Mouse (Mus musculus): Measurements from ENCODE around the gene Pigr. TPM values are rescaled to one million over a fixed set of nuclear protein-coding genes. Genes with fewer than 3 reads are reported as not detected.

Gene Pigr
- polyA plus RNA-seq, 1 experiment from 2014 or later = not detected

DNA sequence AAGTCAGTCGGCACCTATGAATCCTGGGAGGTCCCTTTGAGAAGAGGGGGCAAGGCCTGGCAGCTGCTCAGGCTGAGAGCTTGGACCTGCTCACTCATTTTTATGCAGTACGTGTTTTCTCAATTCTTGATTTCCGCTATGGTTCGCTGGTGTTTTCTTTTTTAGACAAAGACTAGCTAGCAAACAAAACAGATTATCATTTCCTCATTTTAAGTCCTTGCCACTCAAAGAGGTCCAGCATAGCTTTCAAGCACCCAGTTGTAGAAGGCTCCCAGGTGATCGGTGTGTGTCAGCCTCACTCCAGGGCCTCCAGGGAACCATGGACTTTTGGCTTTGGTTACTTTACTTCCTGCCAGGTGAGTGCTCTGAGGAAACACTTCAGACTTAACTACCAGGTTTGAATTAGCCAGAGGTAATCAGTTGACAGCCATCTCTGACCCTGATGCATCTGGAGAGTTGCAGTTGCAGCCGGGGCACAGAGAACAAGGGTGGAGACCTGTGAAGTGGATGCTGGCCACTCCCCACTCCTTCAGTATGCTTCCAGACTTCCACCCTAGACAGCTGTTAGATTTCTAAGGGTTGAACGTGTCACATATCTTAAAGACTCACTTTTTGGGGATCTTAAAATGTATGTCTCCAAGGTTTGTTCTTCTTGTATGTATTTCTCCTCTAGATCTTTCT, 39.2 kb downstream of the Pigr start, which contains the start of gene Fcmr:
Fcmr (plus strand) TSS at position 129 of the 681 bp plus-strand sequence.
- no peak within 1 kb of the TSS for H3K4me3 ChIP-seq
- H3K27ac ChIP-seq (replicated peaks) = no peak within 1 kb of the TSS
- H3K36me3 ChIP-seq = no peaks in the 10 kb centered on the region
- H3K27me3 ChIP-seq = no peaks in the 10 kb centered on the region
- H3K4me2 ChIP-seq = no peak within 1 kb of the TSS
- no peaks in the 10 kb centered on the region for H3K9me3 ChIP-seq
- no peak for ATAC-seq (ENCODE audit: low FRiP score, low read depth)
- H3K9ac ChIP-seq = no peak within 1 kb of the TSS
- H3K4me1 ChIP-seq (replicated peaks) = no peaks in the 10 kb centered on the region
- 78% methylated on average over 7 of the region's 7 CpGs for WGBS

DNA sequence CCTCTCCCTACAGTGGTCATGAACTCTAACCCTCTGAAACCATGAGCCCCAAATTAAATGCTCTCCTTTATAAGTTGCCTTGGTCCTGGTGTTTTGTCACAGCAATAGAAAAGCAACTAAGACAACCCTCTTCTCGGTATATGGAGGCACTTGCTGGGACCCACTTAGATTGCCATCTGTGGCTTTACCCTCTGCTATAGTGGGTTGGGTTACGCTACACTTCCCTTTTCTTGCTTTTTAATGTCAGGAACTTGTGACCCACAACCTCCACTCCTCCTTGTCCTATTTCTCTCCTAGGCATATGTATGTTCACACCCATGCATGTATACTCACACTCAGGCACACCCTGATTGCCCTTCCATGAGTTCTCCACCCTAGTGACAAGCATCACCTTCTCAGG, 46.4 kb downstream of the Pigr start:
- H3K9ac ChIP-seq = no peak overlapping the region
- H3K4me3 ChIP-seq = no peak overlapping the region
- no peaks in the 10 kb centered on the region for H3K27me3 ChIP-seq
- H3K4me1 ChIP-seq (replicated peaks) = no peaks in the 10 kb centered on the region
- H3K4me2 ChIP-seq = no peak overlapping the region
- no peaks in the 10 kb centered on the region for H3K9me3 ChIP-seq
- 95% methylated on average over 2 of the region's 2 CpGs for WGBS
- H3K36me3 ChIP-seq = no peaks in the 10 kb centered on the region
- ATAC-seq (ENCODE audit: low FRiP score, low read depth) = no peak
- no peak overlapping the region for H3K27ac ChIP-seq (replicated peaks)

DNA sequence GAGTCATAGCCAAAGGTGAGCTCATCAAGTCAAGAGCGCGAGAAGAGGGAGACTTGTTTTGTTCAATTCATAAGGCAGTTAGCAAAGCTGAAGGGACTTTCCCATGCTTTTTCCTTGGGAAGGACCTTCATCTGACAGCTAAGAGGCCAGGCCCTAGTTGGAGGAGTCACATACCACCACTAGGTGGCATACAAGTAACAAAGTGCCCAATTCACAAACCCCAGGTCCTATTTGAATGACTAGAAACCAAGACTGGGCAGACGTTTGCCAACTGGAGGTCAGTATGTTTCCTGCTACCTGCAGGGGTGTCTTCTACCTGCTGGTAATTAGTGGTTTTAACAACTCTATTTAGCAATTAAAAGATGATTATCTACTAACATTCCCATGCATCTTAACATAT, 48.7 kb downstream of the Pigr start:
- peak; percentile 49; the same call in 1 of the 2 replicates for ATAC-seq (ENCODE audit: low FRiP score, low read depth)
- no peaks in the 10 kb centered on the region for H3K4me1 ChIP-seq (replicated peaks)
- H3K4me2 ChIP-seq = no peak overlapping the region
- 46% methylated on average over 3 of the region's 3 CpGs for WGBS
- no peaks in the 10 kb centered on the region for H3K9me3 ChIP-seq
- H3K27me3 ChIP-seq = peaks cover 4% of the 10 kb centered on the region
- H3K27ac ChIP-seq (replicated peaks) = no peak overlapping the region
- H3K36me3 ChIP-seq = no peaks in the 10 kb centered on the region
- no peak overlapping the region for H3K4me3 ChIP-seq
- H3K9ac ChIP-seq = no peak overlapping the region

DNA sequence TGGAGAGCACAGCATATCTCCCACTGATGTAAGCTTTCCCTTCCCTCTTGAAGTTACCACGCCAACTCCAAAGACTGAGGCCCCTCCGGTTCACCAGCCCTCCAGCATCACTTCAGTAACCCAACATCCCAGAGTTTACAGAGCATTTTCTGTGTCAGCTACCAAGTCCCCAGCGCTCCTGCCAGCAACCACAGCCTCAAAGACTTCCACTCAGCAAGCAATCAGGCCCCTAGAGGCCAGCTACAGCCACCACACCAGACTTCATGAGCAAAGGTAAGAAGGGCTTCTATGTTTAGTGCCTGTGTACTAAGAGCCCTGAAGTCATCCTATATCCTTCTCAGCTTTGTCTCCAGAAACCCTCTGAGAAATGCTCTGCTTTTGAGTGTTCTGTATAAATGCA, 49.4 kb downstream of the Pigr start:
- Histone ChIP-seq H3K27me3 (peaks cover 4% of the 10 kb centered on the region), H3K36me3 (no peaks in the 10 kb centered on the region), H3K4me3 (no peak overlapping the region), H3K27ac (replicated peaks) (no peak overlapping the region), H3K9ac (no peak overlapping the region), H3K4me1 (replicated peaks) (no peaks in the 10 kb centered on the region), H3K4me2 (no peak overlapping the region), H3K9me3 (no peaks in the 10 kb centered on the region)
- WGBS = 80% methylated on average over 3 of the region's 3 CpGs
- ATAC-seq (ENCODE audit: low FRiP score, low read depth) = no peak

DNA sequence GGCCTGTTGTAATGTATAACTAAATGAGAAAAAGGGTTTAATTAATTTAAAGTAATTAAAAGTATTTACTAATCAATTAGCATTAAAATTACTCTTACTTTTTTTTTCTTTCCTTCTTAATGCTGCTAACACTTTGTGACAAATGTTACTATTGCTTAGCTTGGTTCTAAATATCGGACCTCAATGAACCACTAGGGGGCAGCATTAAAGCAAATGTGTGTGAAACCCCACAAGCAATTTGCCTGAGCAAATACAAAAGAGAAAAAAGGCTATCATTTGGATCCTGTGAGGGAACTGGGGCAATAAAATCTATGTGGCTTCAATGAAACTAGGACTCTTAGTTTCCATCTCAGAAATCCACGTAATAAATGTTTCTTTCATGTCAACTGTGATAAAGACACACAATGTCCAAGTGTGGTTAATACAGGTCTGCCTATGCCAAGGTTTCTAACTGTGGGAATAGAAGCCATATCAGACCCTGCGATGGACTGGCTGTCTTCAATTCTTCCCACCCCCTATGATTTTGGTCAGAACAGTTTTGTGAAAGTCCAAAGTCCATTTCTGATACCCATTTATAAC, 50.5 kb downstream of the Pigr start:
- H3K4me1 ChIP-seq (replicated peaks) = no peaks in the 10 kb centered on the region
- H3K27me3 ChIP-seq = peaks cover 4% of the 10 kb centered on the region
- no peak overlapping the region for H3K27ac ChIP-seq (replicated peaks)
- H3K9ac ChIP-seq = no peak overlapping the region
- ATAC-seq (ENCODE audit: low FRiP score, low read depth) = no peak
- H3K9me3 ChIP-seq = no peaks in the 10 kb centered on the region
- H3K36me3 ChIP-seq = no peaks in the 10 kb centered on the region
- no peak overlapping the region for H3K4me3 ChIP-seq
- H3K4me2 ChIP-seq = no peak overlapping the region
- 17% methylated on average over 3 of the region's 3 CpGs for WGBS

DNA sequence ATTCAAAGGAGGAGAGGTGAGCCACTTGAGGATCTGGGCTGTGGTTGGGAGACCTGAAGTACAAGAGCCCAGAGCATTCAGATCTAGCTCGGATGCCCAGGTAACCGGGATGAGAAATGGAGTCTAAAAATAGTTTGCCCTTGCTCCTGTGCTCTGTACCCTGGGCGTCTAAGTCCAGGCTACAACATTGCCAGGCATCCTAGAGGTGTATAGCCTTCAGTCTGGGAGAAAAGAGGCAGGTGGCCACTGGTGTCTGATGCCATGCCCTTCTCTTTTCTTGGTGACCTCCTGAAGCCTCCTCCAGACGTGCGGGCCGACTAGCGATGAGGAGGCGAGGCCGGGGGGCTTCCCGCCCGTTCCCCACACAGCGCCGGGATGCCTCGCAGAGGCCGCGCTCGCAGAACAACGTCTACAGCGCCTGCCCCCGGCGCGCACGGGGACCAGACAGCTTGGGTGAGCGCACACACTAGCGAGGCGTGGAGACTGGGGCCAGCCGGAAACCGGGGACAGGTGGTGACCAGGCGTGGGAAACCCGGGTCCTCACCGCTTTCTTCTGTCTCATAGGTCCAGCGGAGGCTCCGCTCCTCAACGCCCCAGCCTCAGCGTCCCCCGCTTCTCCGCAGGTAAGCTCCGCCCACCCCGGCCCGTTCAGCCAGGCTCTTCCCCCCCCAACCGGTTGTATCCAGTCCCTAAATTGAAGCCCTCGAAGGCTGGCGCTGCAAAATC, 51.6 kb downstream of the Pigr start:
- H3K4me3 ChIP-seq = peak overlapping the region; percentile 43

DNA sequence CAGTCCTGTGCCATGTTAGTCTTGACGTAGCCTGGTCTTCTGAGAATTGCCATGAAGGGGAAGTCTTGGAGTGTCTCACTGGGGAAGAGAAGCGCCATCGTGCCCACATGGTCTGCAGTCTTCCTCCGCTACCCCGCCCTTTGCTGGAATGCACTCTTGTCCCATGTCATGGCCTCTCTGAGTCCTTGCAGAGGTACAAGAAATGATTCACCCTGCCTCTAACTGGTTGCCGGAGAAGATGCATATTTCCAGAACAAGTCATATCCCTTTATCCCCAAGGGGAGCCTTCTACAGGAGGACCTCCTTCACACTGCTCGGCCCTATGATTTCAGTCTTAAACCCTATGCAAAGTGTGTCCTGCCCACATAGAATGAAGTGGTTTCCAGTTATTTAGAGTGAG, 53.4 kb downstream of the Pigr start:
- no peaks in the 10 kb centered on the region for H3K9me3 ChIP-seq
- no peak overlapping the region for H3K27ac ChIP-seq (replicated peaks)
- no peaks in the 10 kb centered on the region for H3K4me1 ChIP-seq (replicated peaks)
- WGBS = 94% methylated on average over 7 of the region's 7 CpGs
- H3K9ac ChIP-seq = no peak overlapping the region
- H3K4me2 ChIP-seq = no peak overlapping the region
- ATAC-seq (ENCODE audit: low FRiP score, low read depth) = no peak
- H3K27me3 ChIP-seq = peaks cover 4% of the 10 kb centered on the region
- H3K36me3 ChIP-seq = no peaks in the 10 kb centered on the region
- H3K4me3 ChIP-seq = no peak overlapping the region

More for the DNA sequence above, 51.6 kb downstream of the Pigr start:
- peak overlapping the region; percentile 46 for H3K9ac ChIP-seq
- no peaks in the 10 kb centered on the region for H3K4me1 ChIP-seq (replicated peaks)
- H3K36me3 ChIP-seq = no peaks in the 10 kb centered on the region
- H3K9me3 ChIP-seq = no peaks in the 10 kb centered on the region
- H3K27ac ChIP-seq (replicated peaks) = no peak overlapping the region
- H3K27me3 ChIP-seq = peaks cover 4% of the 10 kb centered on the region
- ATAC-seq (ENCODE audit: low FRiP score, low read depth) = peak; percentile 82
- peak overlapping the region; percentile 80 for H3K4me2 ChIP-seq
- 3% methylated on average over 43 of the region's 43 CpGs for WGBS

DNA sequence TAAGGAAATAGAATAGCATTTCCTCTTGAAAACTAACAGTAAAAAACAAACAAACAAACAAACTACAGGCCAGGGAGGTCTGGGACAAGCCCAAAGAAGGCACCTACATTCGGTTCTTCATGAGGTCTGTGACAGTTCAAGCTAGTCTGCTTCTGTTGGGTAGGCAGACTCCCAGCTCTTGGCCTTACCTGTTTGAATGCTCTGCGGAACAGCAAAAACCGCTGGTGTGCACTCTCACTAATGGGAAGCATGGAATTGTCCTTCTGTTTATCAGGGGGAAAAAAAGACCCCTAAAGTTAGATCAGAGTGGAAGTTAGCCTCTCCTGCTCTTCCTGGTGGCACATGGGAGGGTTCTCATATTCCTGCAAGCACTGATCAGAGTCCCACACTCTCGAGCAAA, 56.7 kb downstream of the Pigr start:
- peaks cover 4% of the 10 kb centered on the region for H3K27me3 ChIP-seq
- no peak overlapping the region for H3K9ac ChIP-seq
- no peak for ATAC-seq (ENCODE audit: low FRiP score, low read depth)
- no peaks in the 10 kb centered on the region for H3K4me1 ChIP-seq (replicated peaks)
- 91% methylated on average over 4 of the region's 4 CpGs for WGBS
- no peak overlapping the region for H3K4me3 ChIP-seq
- no peak overlapping the region for H3K27ac ChIP-seq (replicated peaks)
- no peaks in the 10 kb centered on the region for H3K36me3 ChIP-seq
- H3K9me3 ChIP-seq = no peaks in the 10 kb centered on the region
- H3K4me2 ChIP-seq = no peak overlapping the region

DNA sequence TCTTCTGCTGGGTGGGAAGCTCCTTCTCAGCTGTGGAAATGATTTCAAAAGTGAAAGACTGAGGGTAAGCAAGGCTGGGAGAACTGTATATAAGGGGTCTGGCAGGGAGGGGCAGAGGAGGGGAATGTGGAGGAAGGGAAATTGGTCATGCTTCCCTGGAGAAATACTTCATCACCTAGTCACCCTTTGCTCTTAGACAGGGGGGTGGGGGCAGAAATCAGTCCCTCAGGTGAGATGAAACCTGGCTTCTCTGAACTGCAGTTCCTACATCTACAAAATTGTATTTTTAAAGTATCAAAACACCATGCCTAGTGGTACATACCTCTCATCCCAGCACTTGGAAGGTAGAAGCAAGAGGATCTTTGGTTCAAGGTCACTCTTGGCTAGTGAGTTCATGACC, 60.9 kb downstream of the Pigr start, which contains the start of gene Il24:
Il24 (minus strand) TSS at position 101 of the 400 bp plus-strand sequence.
- ATAC-seq (ENCODE audit: low FRiP score, low read depth) = no peak
- Histone ChIP-seq H3K36me3 (no peaks in the 10 kb centered on the region), H3K27me3 (no peaks in the 10 kb centered on the region), H3K4me2 (no peak within 1 kb of the TSS), H3K9me3 (no peaks in the 10 kb centered on the region), H3K4me3 (no peak within 1 kb of the TSS), H3K9ac (no peak within 1 kb of the TSS), H3K4me1 (replicated peaks) (no peaks in the 10 kb centered on the region), H3K27ac (replicated peaks) (no peak within 1 kb of the TSS)

DNA sequence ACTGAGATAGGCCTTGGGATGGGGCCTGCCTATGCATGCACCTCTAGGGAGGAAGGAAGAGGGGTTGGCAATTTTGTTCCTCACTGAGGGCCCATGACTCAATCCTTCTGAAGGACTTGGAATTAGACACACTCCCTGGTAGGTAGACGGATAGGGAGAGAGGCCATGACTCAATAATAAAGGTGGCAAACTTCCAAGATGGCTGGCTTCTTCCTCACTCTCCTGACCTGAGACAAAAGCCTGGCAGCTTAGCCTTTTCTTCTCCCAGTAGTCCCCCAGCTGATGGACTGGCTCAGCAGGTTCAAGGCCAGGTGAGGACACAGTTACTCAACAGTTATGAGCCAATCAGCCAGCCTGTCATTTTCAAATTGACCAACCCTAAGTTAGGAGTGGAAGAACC, 66.0 kb downstream of the Pigr start:
- Histone ChIP-seq H3K27me3 (no peaks in the 10 kb centered on the region), H3K27ac (replicated peaks) (no peak overlapping the region), H3K4me1 (replicated peaks) (no peaks in the 10 kb centered on the region), H3K9ac (no peak overlapping the region), H3K9me3 (no peaks in the 10 kb centered on the region), H3K4me3 (no peak overlapping the region), H3K4me2 (no peak overlapping the region), H3K36me3 (no peaks in the 10 kb centered on the region)
- no peak for ATAC-seq (ENCODE audit: low FRiP score, low read depth)
- WGBS = 65% methylated on average over 1 of the region's 1 CpGs

DNA sequence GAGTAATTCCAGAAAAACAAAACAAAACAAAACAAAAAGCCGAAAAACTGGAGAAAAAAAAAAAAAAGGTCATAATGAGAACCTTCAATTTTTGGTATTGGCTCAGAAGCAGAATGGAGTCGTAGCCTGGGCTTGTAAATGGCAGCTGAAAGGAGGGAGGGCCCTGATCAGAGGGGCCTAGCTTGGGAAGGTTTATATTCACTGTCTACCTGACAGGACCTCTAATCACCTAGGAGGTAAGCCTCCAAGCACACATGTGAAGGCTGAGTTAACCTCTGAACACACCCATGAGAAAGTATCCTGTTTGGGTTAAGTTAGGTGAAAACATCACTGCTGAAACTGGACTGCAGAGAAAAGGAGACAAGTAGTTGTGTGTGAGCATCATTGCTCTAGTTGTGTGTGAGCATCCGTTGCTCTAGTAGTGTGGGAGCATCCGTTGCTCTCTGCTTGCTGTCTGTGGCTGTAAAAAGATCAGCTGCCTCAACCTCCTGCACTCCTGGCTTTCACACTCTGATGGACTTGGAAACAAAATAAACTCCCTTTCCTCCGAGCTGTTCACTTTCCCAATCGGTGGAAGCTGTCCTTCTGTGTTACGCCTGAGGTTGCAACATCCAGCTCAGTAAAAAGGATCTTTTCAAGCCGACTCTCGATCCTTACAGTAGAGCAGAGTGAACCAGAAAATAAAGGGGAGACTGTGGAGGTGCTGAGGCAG, 67.0 kb downstream of the Pigr start:
- H3K4me2 ChIP-seq = no peak overlapping the region
- no peak overlapping the region for H3K27ac ChIP-seq (replicated peaks)
- no peaks in the 10 kb centered on the region for H3K4me1 ChIP-seq (replicated peaks)
- no peaks in the 10 kb centered on the region for H3K36me3 ChIP-seq
- no peak overlapping the region for H3K4me3 ChIP-seq
- H3K9ac ChIP-seq = no peak overlapping the region
- 76% methylated on average over 9 of the region's 9 CpGs for WGBS
- no peak for ATAC-seq (ENCODE audit: low FRiP score, low read depth)
- H3K27me3 ChIP-seq = no peaks in the 10 kb centered on the region
- H3K9me3 ChIP-seq = no peaks in the 10 kb centered on the region

DNA sequence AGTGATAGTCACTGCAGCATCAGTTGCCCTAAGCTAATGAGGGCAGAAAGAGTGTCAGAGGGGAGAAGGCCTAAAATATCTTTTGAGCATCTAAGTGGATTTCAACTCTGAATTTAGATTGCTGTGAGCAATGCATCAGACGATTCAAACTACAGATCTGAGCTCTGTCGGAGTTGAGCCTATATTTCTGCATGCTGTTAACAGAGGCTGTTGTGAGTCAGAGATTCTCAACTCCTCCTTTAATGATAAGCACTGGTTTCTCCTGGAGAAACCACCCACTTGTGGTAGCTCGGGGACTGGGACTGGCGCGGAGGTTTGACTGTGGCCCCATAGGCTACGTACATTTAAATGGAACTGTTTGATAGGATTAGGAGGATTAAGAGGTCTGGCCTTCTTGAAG, 68.0 kb downstream of the Pigr start:
- H3K27me3 ChIP-seq = no peaks in the 10 kb centered on the region
- WGBS = 69% methylated on average over 6 of the region's 6 CpGs

More for the DNA sequence above, 68.0 kb downstream of the Pigr start:
- H3K27ac ChIP-seq (replicated peaks) = no peak overlapping the region
- no peaks in the 10 kb centered on the region for H3K9me3 ChIP-seq
- ATAC-seq (ENCODE audit: low FRiP score, low read depth) = no peak
- no peak overlapping the region for H3K9ac ChIP-seq
- no peaks in the 10 kb centered on the region for H3K36me3 ChIP-seq
- no peaks in the 10 kb centered on the region for H3K4me1 ChIP-seq (replicated peaks)
- H3K4me2 ChIP-seq = no peak overlapping the region
- no peak overlapping the region for H3K4me3 ChIP-seq

Data from hindbrain, embryonic 15.5 days (tissue).